Mouse (Mus musculus) MEL (cell line): Measurements from ENCODE around the gene Nudt22. TPM values are rescaled to one million over a fixed set of nuclear protein-coding genes. Genes with fewer than 3 reads are reported as not detected.
A peak's percentile ranks its signal among the peaks of the same experiment; 100 is the strongest.
"Not testable (repeated sequence)": the region's sequence is repeated elsewhere in the genome, so short reads cannot be mapped to it uniquely, and the experiment has no call there.

Experiments used
- DNase-seq: peaks from one replicate; pipeline ENCODE4 v3.0.0; 2011; ENCODE audit warnings: low read depth, low spot score
- H3K27ac ChIP-seq: 2 replicates; pipeline ENCODE4 v1.5.1; 2012; ENCODE audit warnings: low read depth, mild to moderate bottlenecking, control low read depth, low read length, moderate library complexity; ENCODE audit not compliant: control insufficient read depth
- H3K27me3 ChIP-seq, 2 experiments: fragments of 150-350 bp in 1 of 2; sonication (generic) in 1 of 2; 2 replicates each; pipeline ENCODE4 v1.6.1; 2012; ENCODE audit warnings: low read length in 2 of 2, mild to moderate bottlenecking in 2 of 2, improper control_type of control experiment in 1 of 2, moderate library complexity in 1 of 2; ENCODE audit not compliant: insufficient read depth in 2 of 2, control insufficient read depth in 1 of 2
- H3K36me3 ChIP-seq, 2 experiments: 2 replicates each; pipeline ENCODE4 v1.6.1; 2012 to 2014; ENCODE audit warnings: low read length in 2 of 2, improper control_type of control experiment in 1 of 2, inconsistent platforms in 1 of 2, mild to moderate bottlenecking in 1 of 2; ENCODE audit not compliant: insufficient read depth in 2 of 2, control insufficient read depth in 1 of 2
- H3K4me1 ChIP-seq, 2 experiments: fragments of 150-350 bp in 1 of 2; sonication (generic) in 1 of 2; 2 replicates each; pipeline ENCODE4 v1.6.1; 2012; ENCODE audit warnings: low read length in 2 of 2, improper control_type of control experiment in 1 of 2, mild to moderate bottlenecking in 1 of 2; ENCODE audit not compliant: insufficient read depth in 2 of 2, control insufficient read depth in 1 of 2
- H3K4me3 ChIP-seq, 2 experiments: fragments of 150-350 bp in 1 of 2; sonication (generic) in 1 of 2; 2 replicates each; pipeline ENCODE4 v1.5.1; 2012; ENCODE audit warnings: low read depth in 2 of 2, low read length in 2 of 2, mild to moderate bottlenecking in 2 of 2, moderate library complexity in 2 of 2, control low read depth in 1 of 2, improper control_type of control experiment in 1 of 2; ENCODE audit not compliant: control insufficient read depth in 1 of 2, insufficient read depth in 1 of 2
- H3K79me2 ChIP-seq: 2 replicates; pipeline ENCODE4 v1.6.1; 2012; ENCODE audit warnings: mild to moderate bottlenecking, low read length, moderate library complexity; ENCODE audit not compliant: control insufficient read depth, poor library complexity, insufficient read depth
- H3K9ac ChIP-seq: 2 replicates; pipeline ENCODE4 v1.6.1; 2012; ENCODE audit warnings: low read depth, mild to moderate bottlenecking, control low read depth, low read length, moderate library complexity; ENCODE audit not compliant: control insufficient read depth, poor library complexity, severe bottlenecking
- H3K9me3 ChIP-seq: fragments of 150-350 bp; sonication (generic); replicated peaks from 2 replicates; pipeline ENCODE4 v1.6.1; 2012; ENCODE audit warnings: mild to moderate bottlenecking, low read length, improper control_type of control experiment, moderate library complexity; ENCODE audit not compliant: insufficient read depth
- CHD1 ChIP-seq: IDR thresholded peaks from 2 replicates; pipeline ENCODE4 v1.6.1; 2012; ENCODE audit warnings: low read depth, mild to moderate bottlenecking, inconsistent platforms, low read length, improper control_type of control experiment
- CHD2 ChIP-seq: IDR thresholded peaks from 2 replicates; pipeline ENCODE4 v1.6.1; 2011; ENCODE audit warnings: low read length, improper control_type of control experiment
- E2F4 ChIP-seq: IDR thresholded peaks from 2 replicates; pipeline ENCODE4 v1.6.1; 2011; ENCODE audit warnings: low read depth, low read length, improper control_type of control experiment, borderline replicate concordance
- JUND ChIP-seq: IDR thresholded peaks from 2 replicates; pipeline ENCODE4 v1.6.1; 2011; ENCODE audit warnings: low read depth, mild to moderate bottlenecking, improper control_type of control experiment, low read length
- KAT2A ChIP-seq: conservative IDR thresholded peaks from 2 replicates; pipeline ENCODE4 v1.6.1; 2012; ENCODE audit warnings: low read depth, low read length, improper control_type of control experiment, inconsistent platforms
- MAFK ChIP-seq: IDR thresholded peaks from 2 replicates; pipeline ENCODE4 v1.6.1; 2011; ENCODE audit warnings: low read depth, mild to moderate bottlenecking, low read length, improper control_type of control experiment, borderline replicate concordance
- MAX ChIP-seq: IDR thresholded peaks from 2 replicates; pipeline ENCODE4 v1.6.1; 2011; ENCODE audit warnings: low read length, improper control_type of control experiment
- MEF2A ChIP-seq: IDR thresholded peaks from 2 replicates; pipeline ENCODE4 v1.6.1; 2014; ENCODE audit warnings: low read depth, mild to moderate bottlenecking, inconsistent platforms, low read length, improper control_type of control experiment; ENCODE audit not compliant: poor library complexity, insufficient replicate concordance, severe bottlenecking; ENCODE audit errors: extremely low read depth
- MYB ChIP-seq: IDR thresholded peaks from 2 replicates; pipeline ENCODE4 v1.6.1; 2011; ENCODE audit warnings: mild to moderate bottlenecking, low read depth, low read length, improper control_type of control experiment
- MYC ChIP-seq: IDR thresholded peaks from 2 replicates; pipeline ENCODE4 v1.6.1; 2011; ENCODE audit warnings: low read depth, mild to moderate bottlenecking, low read length, improper control_type of control experiment, moderate library complexity
- NRF1 ChIP-seq: IDR thresholded peaks from 2 replicates; pipeline ENCODE4 v1.6.1; 2014; ENCODE audit warnings: low read depth, mild to moderate bottlenecking, inconsistent platforms, low read length, improper control_type of control experiment, moderate library complexity; ENCODE audit not compliant: poor library complexity, insufficient read depth, severe bottlenecking
- SMC3 ChIP-seq: IDR thresholded peaks from 2 replicates; pipeline ENCODE4 v1.6.1; 2011; ENCODE audit warnings: low read depth, low read length, improper control_type of control experiment
- TBP ChIP-seq: IDR thresholded peaks from 2 replicates; pipeline ENCODE4 v1.8.0; 2011; ENCODE audit warnings: low read depth, low read length, improper control_type of control experiment
- TCF12 ChIP-seq: IDR thresholded peaks from 2 replicates; pipeline ENCODE4 v1.6.1; 2014; ENCODE audit warnings: low read depth, mild to moderate bottlenecking, inconsistent platforms, low read length, improper control_type of control experiment, moderate library complexity
- ZC3H11A ChIP-seq: IDR thresholded peaks from 2 replicates; pipeline ENCODE4 v1.6.1; 2012; ENCODE audit warnings: low read depth, mild to moderate bottlenecking, inconsistent platforms, low read length, improper control_type of control experiment
- ZNF384 ChIP-seq: IDR thresholded peaks from 2 replicates; pipeline ENCODE4 v1.6.1; 2012; ENCODE audit warnings: low read depth, mild to moderate bottlenecking, inconsistent platforms, low read length, improper control_type of control experiment
- polyA plus RNA-seq, 2 experiments: library from polyadenylated mRNA; stranded (reverse) in 1 of 2; unstranded in 1 of 2; fragments of >175 nt in 1 of 2; fragments of >200 nt in 1 of 2; gene quantifications; 2 replicates each; pipeline versions ENCODE4 v1.2.1 to v1.2.4; 2012; ENCODE audit warnings: low replicate concordance in 2 of 2, low read depth in 1 of 2; ENCODE audit not compliant: insufficient read length in 2 of 2, insufficient read depth in 1 of 2, missing spikeins in 1 of 2
- total RNA-seq: library from RNA; depleted of rRNA; stranded (reverse); fragments of 300-350 nt; gene quantifications from 2 replicates; pipeline ENCODE4 v1.2.3, GENCODE M21; 2012

Nudt22 gene
- total and polyA plus RNA-seq, 3 experiments = 30.8 to 32.1 TPM; not detected in 1

DNA sequence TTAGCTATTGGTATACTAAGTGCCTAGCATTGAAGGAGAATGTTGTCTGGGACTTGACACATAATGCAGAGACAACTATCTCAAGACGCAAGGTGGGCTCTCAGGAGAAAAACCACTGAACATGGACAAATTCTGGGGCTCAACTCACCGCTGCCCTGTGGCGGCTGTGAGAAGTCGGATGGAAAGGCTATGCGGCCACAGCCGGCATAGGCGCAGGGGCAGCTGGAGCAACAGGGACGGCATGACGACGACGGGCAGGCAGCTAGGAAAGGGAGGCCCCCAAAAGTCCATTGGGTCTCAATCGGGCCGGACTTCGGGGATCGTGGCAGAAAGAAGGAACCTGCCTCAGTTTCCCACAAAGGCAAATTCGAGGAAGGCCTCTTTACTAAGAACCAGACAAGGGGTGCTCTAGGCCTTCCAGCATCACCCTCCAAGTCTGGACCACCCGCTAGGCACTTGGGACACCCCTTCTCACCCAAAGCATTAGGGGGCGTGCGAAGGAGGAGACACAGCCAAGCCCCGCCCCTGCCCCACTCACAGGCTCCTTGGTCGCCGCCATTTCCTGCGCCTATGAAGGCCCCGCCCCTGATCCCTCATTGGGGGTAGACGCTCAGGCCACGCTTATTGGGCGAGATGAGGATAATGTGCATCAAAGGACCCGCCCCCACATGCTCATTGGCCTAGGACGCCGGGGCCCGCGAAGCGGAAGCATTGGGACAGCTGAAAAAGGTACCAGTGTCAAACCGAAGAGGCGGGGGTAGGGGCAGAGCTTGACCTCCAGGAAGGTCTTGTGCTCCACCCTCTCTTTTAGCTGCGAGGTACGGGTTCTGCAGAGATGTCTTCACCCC lies 3.7 kb downstream of the Nudt22 start, which contains the start of gene Dnajc4 (continued):
- TF ChIP-seq KAT2A (peak; percentile 39; the same call in 1 of the 2 replicates), MYC (0 out of 2 replicates have a peak, but pooled peaks have one; percentile 32), TBP (peak; percentile 44; the same call in 1 of the 2 replicates), MAX (peak; percentile 42; the same call in 1 of the 2 replicates), TCF12 (0 out of 2 replicates have a peak, but pooled peaks have one; percentile 18)

DNA sequence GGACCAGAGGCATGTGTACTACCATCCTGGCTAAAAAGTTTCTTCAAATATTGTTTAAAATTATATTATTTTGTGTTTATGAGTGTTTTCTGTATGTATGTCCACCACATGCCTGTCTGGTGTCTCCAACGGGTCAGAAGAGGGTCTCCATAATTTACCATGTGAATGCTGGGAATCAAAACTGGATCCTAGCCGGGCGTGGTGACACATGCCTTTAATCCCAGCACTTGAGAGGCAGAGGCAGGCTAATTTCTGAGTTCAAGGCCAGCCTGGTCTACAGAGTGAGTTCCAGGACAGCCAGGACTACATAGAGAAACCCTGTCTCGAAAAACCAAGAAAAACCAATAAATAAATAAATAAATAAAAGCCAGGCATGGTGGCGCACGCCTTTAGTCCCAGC lies 4.8 kb downstream of the Nudt22 start:
- not testable (repeated sequence) for H3K27me3 ChIP-seq, H3K36me3 ChIP-seq, H3K4me3 ChIP-seq, H3K79me2 ChIP-seq, H3K9ac ChIP-seq, DNase-seq, H3K9me3 ChIP-seq, H3K27ac ChIP-seq
- peaks cover 12 to 30% of the 10 kb centered on the region in 2 experiments for H3K4me1 ChIP-seq

GRCm38 (mm10) chr19:6990712-6991111 lies 5.2 kb downstream of the Nudt22 start:
- no peak overlapping the region for H3K9ac ChIP-seq
- no peaks in the 10 kb centered on the region for H3K9me3 ChIP-seq
- DNase-seq = no peak
- TF ChIP-seq MAX (no peak), MYC (no peak), MAFK (no peak)
- peaks cover 12 to 32% of the 10 kb centered on the region in 2 experiments for H3K4me1 ChIP-seq
- H3K27me3 ChIP-seq = no peaks in the 10 kb centered on the region
- H3K36me3 ChIP-seq = peaks cover 0 to 7% of the 10 kb centered on the region in 2 experiments; a peak in 2 of 4 replicates
- no peak overlapping the region for H3K4me3 ChIP-seq
- no peak overlapping the region for H3K27ac ChIP-seq
- H3K79me2 ChIP-seq = peaks cover 9% of the 10 kb centered on the region; the same call in 1 of the 2 replicates

DNA sequence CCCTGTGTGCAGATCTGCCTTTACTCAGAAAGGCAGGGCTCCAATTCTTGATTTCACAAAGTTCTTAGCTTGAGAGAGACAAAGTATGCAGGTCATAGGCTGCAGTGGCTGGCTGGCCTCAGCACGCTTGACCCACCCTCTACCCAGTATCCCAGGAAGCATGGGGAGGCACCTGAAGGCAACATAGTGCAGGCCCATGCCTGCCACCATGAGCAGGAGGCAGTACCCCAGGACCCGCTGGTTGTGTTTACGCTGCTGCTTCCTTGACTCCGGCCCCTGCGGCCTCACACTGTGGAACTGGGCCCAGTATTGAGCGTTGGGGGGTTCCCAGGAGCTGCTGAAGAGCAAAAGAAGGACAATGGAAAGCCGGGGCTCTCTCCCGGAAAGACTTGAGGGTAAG lies 6.7 kb downstream of the Nudt22 start:
- DNase-seq = no peak
- no peaks in the 10 kb centered on the region for H3K27me3 ChIP-seq
- H3K27ac ChIP-seq = no peak overlapping the region
- H3K4me3 ChIP-seq = no peak overlapping the region
- no peaks in the 10 kb centered on the region for H3K9me3 ChIP-seq
- no peak overlapping the region for H3K9ac ChIP-seq
- peaks cover 0 to 7% of the 10 kb centered on the region in 2 experiments; a peak in 2 of 4 replicates for H3K36me3 ChIP-seq
- peaks cover 7% of the 10 kb centered on the region; the same call in 1 of the 2 replicates for H3K79me2 ChIP-seq
- TF ChIP-seq TCF12 (no peak), ZC3H11A (no peak), E2F4 (no peak), CHD1 (no peak), JUND (no peak), MEF2A (no peak), NRF1 (no peak), ZNF384 (no peak), MYB (no peak), CHD2 (no peak), MAX (no peak), SMC3 (no peak)
- H3K4me1 ChIP-seq = peaks cover 12 to 22% of the 10 kb centered on the region in 2 experiments
